Mouse (Mus musculus) forelimb bud, embryonic 11.5 days (tissue): ENCODE measurements around the gene Acta2.

Source experiments
- DNase-seq: peaks from one replicate; pipeline ENCODE4 v3.0.0-alpha.2; 2012; ENCODE audit warnings: low read depth, low spot score

Acta2 gene

DNA sequence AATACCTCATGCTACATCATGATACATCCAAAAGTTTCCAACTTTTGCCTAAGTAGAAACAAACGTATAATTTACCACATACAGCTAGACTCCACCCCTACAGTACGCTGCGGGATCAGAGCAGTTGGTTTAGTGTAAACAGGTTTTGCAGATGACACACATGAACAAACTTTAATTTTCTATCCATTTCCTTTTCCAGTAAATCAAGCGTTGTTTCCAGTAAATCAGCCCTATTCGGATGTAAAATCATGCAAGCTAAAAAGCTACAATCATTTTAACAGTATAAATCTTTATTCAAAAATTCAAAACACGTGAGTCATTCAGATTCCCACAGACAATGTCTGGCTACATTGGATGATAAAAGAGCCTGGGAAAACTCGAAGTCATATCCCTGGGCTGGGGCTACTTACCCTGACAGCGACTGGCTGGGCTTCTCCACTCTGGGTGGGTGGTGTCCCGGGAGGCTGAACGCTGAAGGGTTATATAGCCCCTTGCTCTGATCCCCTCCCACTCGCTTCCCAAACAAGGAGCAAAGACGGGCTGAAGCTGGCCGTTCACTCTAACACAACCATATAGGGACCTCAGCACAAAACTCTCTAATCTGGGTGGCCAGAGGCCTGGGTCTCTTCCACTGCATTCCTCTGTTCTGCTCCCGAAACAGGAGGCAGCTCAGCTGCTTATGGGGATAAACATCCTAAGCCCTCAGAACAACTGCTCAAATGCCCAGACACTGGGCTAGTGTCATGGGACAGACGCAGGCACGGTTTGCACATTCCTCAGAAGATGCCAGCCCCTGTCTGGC is at the start of gene Acta2:
Acta2 (minus strand) TSS at position 711 of the 802 bp plus-strand sequence.
- no peak for DNase-seq

DNA sequence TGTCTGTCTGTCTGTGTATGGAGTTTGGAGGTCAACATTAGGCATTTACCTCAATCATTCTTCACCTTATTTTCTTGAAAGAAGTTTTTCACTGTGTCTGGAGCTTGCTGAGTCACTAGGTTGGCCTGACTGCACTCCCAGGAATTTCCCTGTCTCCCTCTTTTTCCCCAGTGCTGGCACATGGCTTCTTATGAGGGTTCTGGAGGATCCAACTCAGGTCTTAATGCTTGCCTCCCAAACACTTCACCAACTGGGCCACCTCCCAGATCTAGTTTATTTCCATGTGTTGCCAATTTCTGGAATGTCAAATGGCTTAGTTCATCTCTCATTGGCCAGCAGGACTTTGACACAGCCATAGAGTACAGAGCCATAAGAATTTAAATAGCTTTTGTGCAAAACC is 49.5 kb upstream of the Acta2 start:
- DNase-seq: no peak

DNA sequence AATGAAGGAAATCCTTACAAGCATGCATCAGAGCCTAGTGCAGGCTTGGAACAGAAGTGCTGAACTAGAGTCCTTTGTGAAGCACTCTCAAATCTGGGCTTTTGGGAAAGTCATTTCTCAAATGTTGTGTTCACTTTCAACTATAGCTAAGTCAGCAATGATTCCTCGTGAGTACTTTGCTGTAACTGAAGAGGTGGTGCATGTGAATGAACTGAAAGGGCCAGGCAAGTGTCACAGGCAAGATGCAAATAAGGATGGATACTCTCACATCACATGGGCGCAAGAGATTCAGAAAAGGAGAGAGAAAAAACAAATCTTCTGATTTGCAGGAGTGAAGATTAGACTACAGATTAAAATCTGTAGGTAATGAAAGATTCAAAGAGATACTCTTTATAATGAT is 45.0 kb upstream of the Acta2 start:
- no peak for DNase-seq

DNA sequence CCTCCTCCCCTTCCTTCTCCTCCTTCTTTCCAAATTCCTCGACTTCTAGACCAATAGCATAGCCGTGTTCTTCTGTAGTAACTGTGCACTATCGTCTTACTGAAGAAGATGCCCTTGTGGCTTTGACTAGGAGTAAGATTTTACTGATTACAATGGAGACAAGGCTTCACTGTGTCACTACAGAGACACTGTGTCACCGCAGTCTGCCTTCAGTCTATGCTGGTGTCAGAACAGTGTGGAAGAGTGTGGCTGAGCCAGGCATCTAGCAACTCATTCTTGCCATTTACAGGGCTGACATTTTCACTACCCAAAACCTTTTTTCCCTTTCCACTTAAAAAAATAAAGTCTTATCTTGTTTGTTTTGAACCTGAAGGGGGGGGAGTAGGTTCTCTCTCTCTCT is 43.8 kb upstream of the Acta2 start:
- no peak for DNase-seq

DNA sequence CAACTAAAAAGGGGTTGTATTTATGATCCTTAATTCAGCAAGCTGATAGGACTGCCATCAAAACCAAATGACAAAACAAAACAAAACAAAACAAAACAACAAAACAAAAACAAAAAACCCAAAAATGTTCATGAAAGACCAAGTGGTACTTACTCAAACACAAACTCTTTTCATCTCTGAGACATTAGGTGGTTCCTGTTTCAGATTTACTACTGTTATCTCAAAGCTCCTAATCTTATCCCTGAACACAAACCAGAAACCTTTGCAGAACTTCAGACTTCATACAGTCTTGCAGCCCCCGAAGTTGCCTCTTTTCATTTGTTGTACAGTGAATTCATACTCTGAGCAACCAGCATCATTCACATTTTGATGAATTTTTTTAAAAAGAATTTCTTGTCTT is 43.1 kb upstream of the Acta2 start:
- DNase-seq: no peak

DNA sequence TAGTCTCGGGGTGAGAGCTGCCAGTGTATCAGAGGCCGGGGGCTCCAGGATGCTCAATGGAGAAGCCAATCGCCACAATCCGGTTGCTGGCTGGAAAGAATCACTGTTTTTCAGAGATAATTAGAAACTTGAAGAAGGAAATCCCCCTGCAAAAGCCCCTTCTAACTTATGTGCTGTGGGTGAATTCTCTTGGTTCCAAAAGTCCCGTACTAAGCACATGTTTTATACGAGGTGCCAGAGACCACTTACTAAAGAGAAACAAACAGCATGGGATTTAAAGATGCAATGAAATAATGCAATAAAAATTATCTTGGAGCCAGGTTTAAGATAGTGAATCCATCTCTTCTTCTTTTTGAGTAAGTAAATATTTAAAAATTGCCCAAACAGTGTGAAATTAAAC is 40.1 kb upstream of the Acta2 start:
- no peak for DNase-seq

DNA sequence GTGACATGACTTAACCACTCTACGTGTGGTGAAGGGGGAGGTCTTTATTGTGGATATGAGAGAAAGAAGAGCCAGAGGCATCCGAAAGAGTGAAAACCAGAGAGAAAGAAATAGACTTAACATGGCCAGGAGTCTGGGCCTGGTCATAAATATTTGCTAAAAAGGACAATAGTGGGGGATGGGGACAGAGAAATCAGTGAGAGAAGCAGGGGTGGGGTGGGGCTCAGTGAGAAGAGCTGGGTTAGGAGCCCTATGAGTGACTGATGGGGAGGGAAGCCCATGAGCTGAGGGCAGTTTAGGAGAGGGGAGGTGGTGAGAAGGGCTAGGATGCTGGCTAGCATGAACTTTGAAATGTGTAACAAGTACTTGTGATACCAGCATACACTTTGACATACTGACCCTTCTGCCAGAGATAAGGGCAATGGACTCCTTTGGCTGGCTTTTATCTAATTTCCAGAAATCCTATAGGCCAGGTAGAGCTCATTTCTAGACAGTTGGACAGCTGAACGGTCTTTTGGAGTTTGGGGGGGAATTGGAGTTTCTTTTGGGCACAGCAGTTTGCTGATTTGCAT is 38.1 kb upstream of the Acta2 start:
- no peak for DNase-seq

DNA sequence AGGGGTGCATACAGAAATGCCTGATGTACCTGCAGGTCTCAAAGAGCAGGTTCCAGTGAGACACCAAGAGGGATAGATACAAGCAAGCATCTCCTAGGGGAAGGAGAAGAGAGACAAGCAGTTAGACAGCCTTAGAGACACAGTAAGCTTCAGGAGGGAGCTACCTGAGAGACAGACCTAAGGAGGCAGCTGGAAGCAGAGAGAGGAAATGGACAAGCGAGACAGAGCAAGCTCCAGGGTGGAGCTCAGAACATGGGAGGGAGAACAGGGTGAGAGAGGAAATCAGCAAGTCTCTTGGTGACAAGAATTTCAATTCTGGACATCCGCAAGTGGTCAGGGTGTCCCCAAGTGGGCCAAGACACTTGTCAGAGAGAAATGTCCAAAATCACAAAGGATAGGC is 37.3 kb upstream of the Acta2 start:
- no peak for DNase-seq

DNA sequence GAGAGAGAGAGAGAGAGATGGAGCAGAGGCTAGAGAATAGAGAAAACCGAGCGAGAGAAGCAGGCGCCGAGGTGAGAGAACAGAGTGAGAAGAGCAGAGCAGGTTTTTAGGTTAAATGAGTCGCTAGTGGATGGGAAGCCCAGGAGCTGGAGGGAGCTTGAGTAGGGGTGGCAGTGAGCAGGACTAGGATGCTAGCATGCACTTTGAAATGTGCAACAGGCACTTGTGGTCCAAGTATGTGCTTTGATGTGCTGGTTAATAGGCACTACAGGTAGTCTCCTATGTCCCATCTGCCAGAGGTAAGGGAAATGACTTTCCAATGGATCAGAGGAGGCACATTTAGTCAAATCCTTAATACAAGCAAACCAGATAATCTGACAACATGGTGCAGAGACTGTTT is 36.6 kb upstream of the Acta2 start:
- no peak for DNase-seq

DNA sequence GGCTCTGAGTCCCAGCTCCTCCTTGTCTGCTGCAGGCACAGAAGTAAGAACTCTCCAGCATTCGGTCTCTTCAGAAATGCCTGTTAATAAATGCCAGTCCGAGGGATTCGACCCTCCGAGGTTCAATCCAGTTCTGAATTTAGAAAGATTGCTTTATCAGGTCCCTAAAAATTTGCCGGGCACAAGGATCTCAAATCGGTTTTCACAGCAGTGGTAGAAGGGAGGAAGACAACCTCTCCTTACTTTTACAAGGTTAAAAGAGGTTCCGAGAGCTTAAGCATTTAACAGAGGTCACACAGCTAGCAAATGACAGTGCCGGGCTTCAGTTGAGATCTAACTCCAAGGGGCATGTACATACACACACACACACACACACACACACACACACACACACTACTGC is 36.0 kb upstream of the Acta2 start:
- DNase-seq: no peak

DNA sequence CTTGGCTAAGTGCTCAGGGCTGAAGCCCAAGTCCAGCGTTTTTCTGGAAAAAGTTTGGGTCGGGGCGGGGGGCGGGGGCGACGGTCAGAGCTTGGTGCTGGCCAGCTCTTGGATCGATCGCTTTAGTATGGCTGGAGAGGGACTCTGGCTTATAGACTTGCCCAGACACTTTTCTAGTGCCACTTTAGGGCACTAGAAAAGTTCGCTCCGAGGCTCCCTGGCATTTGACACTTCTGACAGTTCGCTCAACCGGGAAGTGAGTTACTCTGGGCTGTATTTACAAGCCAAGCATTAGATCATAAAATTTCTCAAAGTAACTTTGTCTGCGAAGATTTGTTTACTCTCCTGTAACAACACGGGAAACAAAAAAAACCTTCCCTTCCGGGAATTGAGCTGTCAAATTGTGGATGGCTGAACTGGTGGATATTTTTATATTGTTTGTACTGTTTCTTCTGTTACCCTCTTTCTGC is 35.5 kb upstream of the Acta2 start:
- no peak for DNase-seq

DNA sequence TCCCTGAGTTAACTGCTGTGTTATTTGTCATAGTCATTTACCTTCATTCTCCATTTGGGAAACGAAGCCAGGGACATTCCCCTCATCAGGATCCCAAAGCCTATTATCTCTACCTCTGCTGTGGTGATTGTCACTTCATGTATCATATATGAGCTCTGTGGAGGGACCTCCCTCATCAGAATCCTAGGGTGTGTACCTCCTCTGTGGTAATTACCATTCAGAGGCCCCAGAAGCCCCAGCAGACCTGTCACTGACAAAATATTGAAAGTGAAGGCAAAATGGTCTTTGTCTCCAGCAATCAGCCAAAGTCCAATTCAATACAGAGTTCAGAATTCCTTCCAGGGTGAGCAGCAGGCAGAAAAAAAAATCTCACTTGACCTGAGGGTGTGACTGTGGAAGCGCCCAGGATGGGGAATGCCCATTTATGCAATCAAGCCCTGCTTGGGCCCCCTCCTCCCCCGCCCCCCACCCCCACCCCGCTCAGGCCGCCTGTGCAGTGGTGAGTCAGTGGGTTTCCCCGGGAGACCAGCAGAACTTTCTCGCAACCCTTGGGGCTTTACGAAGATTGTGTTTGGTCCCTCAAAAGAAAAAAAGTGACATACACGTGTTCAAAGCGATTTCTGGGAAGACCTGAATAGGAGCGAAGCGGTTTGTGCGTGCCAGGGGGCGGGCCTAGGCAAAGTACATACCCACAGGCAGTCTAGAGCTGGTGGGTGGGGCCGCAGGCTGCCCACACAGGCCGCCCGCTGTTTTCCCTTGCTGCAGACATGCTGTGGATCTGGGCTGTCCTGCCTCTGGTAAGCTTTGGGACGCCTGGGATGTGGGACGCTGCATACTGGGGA is 34.8 kb upstream of the Acta2 start, which contains the start of gene Fas:
Fas (plus strand) TSS at position 719 of the 842 bp plus-strand sequence.
- peak; percentile 42 for DNase-seq

DNA sequence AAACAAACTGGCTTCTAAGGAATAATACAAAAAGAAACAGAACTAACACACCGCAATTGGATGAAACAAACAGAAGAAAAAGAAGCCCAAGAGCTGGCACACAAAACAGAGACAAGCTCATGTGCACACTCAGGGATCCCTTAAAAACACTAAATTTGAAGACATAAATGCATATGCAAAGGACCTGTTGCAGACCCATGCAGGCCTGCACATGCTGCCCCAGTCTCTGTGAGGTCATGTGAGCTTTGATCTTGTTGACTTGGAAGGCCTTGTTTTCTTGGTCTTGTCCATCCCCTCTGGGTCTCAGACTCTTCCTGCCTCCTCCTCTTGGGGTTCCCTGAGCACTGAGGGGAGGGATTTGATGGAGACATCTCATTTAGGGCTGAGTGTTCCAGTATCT is 33.3 kb upstream of the Acta2 start:
- no peak for DNase-seq

DNA sequence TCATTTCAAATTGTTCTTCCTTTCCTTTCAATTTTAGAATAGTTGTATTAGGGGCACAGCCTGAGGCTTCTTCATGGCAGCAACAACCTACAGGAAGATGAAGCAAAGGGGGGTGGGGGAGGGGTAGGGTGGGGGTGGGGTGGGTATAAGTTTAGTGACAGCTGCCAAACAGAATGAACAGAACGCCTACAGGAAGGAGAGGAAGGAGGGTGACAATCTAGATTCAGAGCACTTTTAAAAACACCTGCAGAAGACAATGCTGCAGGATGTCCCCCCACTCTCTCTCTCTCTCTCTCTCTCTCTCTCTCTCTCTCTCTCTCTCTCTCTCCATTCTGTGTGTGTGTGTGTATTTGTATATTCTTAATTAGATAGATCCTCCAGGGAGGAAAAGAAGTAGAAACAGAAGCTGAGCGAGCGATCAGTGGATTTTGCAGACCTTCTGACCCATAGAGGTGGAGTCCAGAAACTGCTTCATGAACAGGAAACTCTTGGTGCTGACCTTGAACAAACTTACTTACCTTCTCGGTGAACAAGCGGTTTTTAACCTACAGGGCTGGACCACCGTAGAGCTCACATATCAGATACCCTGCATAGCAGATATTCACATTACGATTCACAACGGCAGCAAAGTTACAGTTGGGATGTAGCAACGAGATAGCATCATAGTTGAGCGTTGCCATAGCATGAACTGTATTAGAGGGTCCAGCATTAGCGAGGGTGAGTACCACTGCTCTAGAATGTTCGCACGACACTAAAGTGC is 32.4 kb upstream of the Acta2 start:
- DNase-seq: no peak

DNA sequence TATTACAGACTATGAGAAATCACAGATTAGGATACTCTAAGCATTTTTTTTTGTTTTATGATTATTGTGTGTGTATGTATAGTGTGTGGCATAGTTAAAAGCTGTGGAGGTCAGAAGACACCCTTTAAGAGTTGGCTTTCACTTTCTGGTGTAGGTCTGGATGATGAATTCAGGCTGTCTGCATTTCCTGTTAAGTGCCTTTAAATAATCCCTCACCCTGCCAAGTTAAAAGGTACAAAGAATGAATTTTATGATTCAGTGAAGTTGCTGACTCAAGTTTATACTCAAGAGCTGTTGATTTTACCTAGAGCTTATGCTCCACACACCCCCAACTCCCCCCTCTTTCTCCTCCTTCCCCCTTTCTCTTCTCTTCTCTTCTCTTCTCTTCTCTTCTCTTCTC is 31.8 kb upstream of the Acta2 start:
- no peak for DNase-seq

DNA sequence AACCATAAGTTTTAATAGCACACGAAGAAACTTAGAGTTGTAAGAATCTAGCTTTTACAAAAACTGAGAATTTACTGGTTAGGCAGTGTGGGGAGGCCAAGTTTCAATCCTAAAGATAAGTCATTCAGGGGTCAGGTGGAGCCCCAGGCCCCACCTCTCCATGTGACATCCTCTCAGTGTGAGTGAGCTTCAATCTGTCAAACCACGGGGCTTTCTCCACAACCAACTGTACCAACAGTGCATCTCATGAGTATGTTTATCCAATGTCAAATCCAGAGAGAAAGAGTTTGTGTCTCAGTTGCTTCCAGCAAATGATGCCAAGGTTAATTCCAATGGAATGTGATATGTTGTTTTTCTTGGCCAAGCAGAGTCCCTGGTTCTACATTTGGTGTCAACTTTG is 29.4 kb upstream of the Acta2 start:
- DNase-seq: no peak

DNA sequence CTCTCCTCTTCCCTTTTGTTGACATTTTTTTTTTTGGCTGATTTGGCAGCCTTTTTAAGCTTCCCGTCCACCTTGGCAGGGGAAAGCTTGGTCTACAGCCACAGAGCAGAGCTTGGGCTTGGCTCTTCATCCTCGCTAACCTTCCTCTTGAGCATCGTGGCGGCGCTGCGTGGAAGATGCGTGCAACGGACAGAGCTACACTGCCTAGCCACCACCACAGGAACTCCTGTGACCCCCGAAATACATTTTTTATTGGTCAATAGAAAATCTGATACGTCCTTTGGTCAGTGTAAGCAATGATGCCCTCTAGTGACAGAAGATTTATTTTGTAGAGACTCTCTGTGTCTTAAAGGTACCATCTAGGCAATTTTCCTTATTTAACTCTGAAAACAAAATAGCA is 29.0 kb upstream of the Acta2 start:
- no peak for DNase-seq

DNA sequence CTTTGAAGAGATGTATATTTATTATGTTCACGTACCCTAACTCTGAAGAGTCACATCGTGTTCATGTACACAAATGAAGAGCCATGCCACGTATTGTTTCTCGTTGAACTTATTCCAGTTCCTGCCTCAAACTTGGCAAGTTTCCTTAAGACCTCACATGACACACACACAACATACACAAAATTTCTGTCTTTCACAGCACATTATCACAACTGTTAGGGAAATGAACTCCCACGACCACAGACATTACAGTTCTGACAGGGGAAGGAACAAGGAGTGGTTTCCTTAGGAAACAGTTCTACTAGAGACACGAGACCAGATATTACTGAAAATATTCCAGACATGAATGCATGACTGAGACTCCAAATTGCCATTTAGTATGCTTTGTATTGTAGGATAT is 28.2 kb upstream of the Acta2 start:
- no peak for DNase-seq

DNA sequence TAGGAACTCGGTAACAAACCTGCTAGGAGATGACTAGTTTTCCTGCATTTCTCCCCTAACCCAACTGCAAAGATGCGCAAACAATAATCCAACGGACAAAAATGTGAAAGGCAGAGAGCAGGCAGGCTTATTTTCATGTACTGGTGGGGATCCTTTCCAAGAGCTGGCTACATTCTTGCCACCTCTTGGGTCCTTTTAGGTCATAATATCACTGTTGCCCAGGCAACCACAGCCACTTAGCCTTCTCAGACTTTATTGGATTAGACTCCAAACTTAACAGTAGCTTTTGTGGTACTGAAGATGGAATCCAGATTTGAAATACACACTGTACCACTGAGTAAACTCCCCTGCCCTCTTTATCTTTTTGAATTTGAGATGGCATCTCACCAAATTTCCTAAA is 22.7 kb upstream of the Acta2 start:
- DNase-seq: no peak

DNA sequence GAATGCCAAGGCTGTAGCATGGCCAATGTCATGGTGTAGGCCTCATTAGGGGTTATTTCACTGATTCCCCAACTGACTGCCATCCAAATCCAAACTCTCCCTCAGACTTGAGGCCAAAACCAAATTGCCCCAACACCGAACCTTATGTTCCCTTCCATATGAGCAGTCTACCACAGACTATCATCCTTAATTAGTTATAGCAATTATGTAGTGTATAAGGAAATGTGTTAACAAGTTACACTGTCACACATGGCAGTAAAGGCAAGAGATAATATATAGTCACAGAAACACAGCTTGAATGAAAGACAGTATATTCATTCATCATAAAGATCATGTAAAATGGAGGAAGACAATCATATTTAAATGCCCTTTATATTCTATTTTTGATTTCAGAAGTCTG is 17.7 kb upstream of the Acta2 start:
- DNase-seq: no peak

DNA sequence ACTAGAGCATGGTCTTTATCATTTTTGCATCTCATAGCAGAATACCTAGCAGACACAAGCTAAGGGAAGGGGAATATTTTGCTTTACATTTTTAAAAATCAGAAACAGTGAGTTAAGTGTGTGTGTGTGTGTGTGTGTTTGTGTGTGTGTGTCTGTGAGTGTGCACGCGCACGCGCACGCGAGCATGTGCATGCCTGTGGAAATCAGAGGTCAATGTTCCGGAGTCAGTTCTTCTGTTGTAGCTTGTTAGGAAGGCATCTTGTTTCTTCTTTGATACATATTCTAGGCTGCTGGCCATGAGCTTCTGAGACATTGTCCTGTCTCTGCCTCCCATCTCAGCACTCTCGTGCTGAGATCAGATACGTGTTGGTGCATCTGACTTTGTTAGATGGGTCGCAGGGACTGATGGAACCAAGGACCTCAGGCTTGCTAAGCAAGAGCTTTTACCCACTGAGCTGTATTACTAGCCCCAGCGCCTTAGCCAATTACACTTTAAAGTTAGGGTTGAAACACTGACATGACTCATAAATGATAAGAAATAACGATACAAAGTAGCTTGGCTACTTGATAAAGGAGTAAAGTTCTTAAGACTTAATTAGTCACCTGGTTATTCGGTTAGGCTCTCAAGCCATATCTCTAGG is 15.6 kb upstream of the Acta2 start:
- no peak for DNase-seq
